Mouse (Mus musculus): ENCODE results near the gene Fbxl16. TPM values are rescaled to one million over a fixed set of nuclear protein-coding genes. Genes with fewer than 3 reads are reported as not detected.
A peak's percentile ranks its signal among the peaks of the same experiment; 100 is the strongest.
"Not testable (repeated sequence)": the region's sequence is repeated elsewhere in the genome, so short reads cannot be mapped to it uniquely, and the experiment has no call there.

Gene Fbxl16
- polyA plus RNA-seq, 1 experiment from 2014 or later = 1.5 TPM

DNA sequence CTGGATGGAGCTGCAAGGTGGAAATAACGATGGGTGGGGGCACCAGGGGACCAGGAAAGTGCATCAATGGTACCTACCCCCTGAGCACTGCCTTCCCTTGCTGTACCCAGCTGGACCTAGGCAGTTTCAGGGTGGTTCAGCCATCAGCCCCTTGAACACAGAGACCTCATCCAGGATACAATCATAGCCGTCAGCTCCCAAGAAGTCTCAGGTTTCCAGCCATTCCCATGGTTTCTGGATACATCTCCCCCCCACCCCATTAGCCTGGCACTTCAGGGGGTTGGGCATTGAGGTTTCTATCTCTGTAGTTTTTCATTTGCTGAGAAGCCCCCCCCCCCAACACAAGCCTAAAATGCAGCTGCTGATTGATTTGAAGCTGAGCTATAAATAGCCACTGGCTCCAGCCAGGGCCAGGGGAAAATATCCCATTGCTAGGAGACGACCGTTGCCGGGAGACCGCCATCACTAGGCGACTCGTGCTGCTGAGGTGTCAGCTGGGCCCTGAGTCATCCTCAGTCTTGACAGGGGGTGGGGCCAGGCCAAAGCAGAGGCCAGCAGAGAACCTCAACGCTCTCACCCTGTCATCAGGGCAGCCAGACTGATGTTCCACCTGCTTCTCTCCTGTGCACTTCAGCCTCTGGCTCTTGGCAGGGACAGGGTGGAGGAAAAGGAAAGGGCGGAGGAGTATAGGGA lies 5.9 kb upstream of the Fbxl16 start:
- no peaks in the 10 kb centered on the region for H3K36me3 ChIP-seq
- WGBS = 15% methylated on average over 10 of the region's 10 CpGs
- no peak overlapping the region for H3K4me3 ChIP-seq
- H3K27ac ChIP-seq = no peak overlapping the region
- H3K4me1 ChIP-seq = peaks cover 9% of the 10 kb centered on the region
- peaks cover 42% of the 10 kb centered on the region for H3K27me3 ChIP-seq (ENCODE audit: low read depth, poor library complexity, severe bottlenecking)
- no peak for DNase-seq (ENCODE audit: low spot score)
- H3K9me3 ChIP-seq (replicated peaks) = no peaks in the 10 kb centered on the region

DNA sequence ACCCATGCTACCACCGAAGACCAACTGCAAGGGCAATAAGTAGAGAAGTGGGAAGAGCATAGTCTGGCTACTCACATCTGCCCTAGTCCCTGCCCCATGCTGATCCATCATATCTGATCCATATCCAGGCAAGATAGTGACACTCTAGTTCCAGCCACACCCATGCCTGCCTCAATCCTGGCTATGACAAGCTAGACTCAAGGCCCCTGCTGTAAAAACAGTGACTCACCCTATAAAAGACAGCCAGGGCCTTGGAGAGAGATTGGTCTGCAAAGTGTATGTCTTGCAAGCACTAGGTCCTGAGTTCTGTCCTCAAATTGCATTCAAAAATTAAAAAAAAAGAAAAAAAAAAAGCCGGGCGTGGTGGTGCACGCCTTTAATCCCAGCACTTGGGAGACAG lies 2.4 kb upstream of the Fbxl16 start:
- H3K4me3 ChIP-seq = no peak overlapping the region
- H3K4me1 ChIP-seq = peaks cover 30% of the 10 kb centered on the region
- DNase-seq (ENCODE audit: low spot score) = no peak
- H3K9me3 ChIP-seq (replicated peaks) = no peaks in the 10 kb centered on the region
- no peaks in the 10 kb centered on the region for H3K36me3 ChIP-seq
- no peak overlapping the region for H3K27ac ChIP-seq
- 77% methylated on average over 4 of the region's 4 CpGs for WGBS
- H3K27me3 ChIP-seq (ENCODE audit: low read depth, poor library complexity, severe bottlenecking) = peaks cover 72% of the 10 kb centered on the region

DNA sequence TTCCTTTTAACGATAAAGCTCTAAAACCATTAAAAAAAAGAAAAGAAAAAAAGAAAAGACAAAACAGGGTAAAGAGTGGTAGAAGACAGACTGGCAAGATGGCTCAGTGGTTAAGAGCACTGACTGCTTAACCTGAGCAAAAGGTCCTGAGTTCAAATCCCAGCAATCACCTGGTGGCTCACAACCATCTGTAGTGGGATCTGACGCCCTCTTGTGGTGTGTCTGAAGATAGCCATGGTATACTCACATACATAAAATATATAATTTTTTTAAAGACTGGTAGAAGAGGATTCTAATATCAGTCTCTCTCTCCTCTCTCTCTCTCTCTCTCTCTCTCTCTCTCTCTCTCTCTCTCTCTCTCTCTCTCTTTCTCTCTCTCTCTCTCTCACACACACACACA lies 1.4 kb upstream of the Fbxl16 start:
- 48% methylated on average over 2 of the region's 2 CpGs for WGBS
- not testable (repeated sequence) for DNase-seq (ENCODE audit: low spot score); H3K4me3 ChIP-seq; H3K9me3 ChIP-seq (replicated peaks); H3K27ac ChIP-seq; H3K36me3 ChIP-seq
- Histone ChIP-seq H3K27me3 (ENCODE audit: low read depth, poor library complexity, severe bottlenecking) (peaks cover 74% of the 10 kb centered on the region), H3K4me1 (peaks cover 30% of the 10 kb centered on the region)

DNA sequence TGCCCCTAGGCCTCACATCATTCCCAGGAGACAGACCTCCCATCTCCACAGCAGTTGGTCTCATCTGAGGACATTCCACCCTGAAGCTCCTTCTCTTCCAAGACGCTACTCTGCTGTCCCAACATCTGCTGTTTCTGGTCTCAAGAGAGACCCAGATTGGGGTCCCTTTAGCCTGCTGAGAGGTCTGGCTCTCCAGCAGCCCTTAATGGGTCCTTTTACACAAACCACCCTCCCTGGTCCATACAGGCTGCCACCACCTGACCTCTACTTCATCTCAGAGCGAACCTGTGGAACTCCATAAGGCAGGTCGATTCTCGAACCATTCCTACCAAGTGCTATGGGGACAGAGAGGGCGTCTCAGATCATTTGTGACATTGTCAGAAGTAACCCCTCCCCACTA lies 857 bp upstream of the Fbxl16 start:
- Histone ChIP-seq H3K27me3 (ENCODE audit: low read depth, poor library complexity, severe bottlenecking) (peaks cover 74% of the 10 kb centered on the region), H3K4me3 (peak overlapping the region; percentile 77), H3K9me3 (replicated peaks) (no peaks in the 10 kb centered on the region), H3K27ac (peak overlapping the region; percentile 70; the same call in 1 of the 2 replicates), H3K36me3 (no peaks in the 10 kb centered on the region), H3K4me1 (peaks cover 25% of the 10 kb centered on the region)
- 48% methylated on average over 5 of the region's 5 CpGs for WGBS
- DNase-seq (ENCODE audit: low spot score) = no peak

DNA sequence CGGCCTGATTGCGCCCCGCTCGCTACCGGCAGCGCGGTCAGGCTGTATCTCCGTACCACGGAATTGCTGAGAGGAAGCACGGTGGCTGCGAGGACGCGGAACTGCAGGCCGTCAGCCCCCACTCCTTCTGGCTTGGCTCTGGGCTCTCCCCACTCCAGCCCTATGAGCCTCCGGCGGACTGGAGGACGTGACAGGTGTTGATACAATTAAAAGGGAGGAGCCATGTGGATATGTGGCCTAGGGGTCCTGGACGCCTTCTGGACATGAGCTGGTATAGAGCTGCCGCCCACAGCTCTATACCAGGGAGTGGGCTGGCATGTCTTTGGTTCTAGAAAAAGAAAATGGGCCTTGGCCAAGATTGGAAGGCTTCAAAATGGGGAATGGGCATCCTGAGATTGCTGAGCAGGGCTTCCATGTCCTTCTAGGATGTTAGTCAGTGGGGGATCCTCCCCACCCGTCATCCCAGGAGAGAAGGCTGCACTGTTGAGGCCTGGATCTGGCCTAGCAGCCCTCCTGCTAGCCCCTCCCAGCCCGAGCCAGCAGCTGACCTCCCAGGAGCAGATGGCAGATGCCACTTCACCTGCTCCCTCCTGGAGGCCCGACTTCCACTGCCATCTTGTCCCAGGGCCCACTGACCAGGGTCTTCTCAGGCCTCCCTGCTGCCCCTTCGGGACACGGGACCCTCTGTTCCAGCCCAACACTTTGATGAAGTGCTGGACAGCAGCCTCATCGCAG lies 888 bp downstream of the Fbxl16 start:
- 10% methylated on average over 25 of the region's 25 CpGs for WGBS
- H3K9me3 ChIP-seq (replicated peaks) = no peaks in the 10 kb centered on the region
- peaks cover 26% of the 10 kb centered on the region for H3K4me1 ChIP-seq
- DNase-seq (ENCODE audit: low spot score) = no peak
- H3K4me3 ChIP-seq = peak overlapping the region; percentile 77
- H3K36me3 ChIP-seq = no peaks in the 10 kb centered on the region
- H3K27ac ChIP-seq = peak overlapping the region; percentile 70
- peaks cover 76% of the 10 kb centered on the region for H3K27me3 ChIP-seq (ENCODE audit: low read depth, poor library complexity, severe bottlenecking)

DNA sequence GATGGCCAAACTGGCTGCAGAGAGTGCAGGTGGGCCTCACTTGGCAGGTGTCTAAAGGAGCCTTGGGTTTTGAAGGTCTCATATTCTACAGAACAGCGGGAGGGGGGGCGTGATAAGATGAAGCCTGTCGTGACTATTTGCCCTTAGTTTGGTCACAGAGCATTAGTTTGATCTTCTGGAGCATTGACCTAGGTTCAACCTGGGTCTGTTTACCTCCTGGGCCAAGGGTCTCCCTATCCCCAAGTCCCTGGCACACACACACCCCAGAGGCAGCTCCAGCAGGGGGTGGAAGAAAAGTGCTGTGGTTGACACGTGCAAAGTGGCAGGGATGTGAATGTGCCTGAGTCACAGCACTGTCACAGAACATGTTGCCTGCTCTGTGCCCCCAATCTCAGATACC lies 2.0 kb downstream of the Fbxl16 start:
- 72% methylated on average over 4 of the region's 4 CpGs for WGBS
- H3K27ac ChIP-seq = no peak overlapping the region
- H3K4me3 ChIP-seq = no peak overlapping the region
- H3K9me3 ChIP-seq (replicated peaks) = no peaks in the 10 kb centered on the region
- no peaks in the 10 kb centered on the region for H3K36me3 ChIP-seq
- peaks cover 83% of the 10 kb centered on the region for H3K27me3 ChIP-seq (ENCODE audit: low read depth, poor library complexity, severe bottlenecking)
- H3K4me1 ChIP-seq = peaks cover 26% of the 10 kb centered on the region
- no peak for DNase-seq (ENCODE audit: low spot score)

DNA sequence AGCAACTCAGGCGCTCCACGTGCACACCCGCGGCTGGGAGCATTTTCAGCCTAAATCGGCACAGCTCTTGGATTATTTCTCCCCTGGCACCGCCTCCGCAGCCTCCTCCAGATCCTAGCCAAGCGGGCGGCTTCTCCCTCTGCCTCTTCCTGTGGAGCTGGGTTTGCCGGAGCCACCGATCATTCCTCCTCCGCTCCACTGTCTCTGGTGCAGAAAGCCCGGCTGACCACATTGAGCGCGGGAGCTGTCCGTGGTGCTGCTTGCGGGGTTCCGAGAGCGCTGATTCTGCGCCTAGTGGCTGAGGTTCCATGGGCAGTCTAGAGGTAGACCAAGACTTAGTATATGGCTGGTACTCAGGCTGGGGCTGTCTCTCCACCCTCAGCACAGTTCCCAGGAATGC lies 4.6 kb downstream of the Fbxl16 start:
- Histone ChIP-seq H3K27me3 (ENCODE audit: low read depth, poor library complexity, severe bottlenecking) (peaks cover 93% of the 10 kb centered on the region), H3K36me3 (no peaks in the 10 kb centered on the region), H3K27ac (no peak overlapping the region), H3K9me3 (replicated peaks) (no peaks in the 10 kb centered on the region), H3K4me3 (no peak overlapping the region), H3K4me1 (peaks cover 23% of the 10 kb centered on the region)
- WGBS = under 1% methylated on average over 20 of the region's 20 CpGs
- peak; percentile 97 for DNase-seq (ENCODE audit: low spot score)

DNA sequence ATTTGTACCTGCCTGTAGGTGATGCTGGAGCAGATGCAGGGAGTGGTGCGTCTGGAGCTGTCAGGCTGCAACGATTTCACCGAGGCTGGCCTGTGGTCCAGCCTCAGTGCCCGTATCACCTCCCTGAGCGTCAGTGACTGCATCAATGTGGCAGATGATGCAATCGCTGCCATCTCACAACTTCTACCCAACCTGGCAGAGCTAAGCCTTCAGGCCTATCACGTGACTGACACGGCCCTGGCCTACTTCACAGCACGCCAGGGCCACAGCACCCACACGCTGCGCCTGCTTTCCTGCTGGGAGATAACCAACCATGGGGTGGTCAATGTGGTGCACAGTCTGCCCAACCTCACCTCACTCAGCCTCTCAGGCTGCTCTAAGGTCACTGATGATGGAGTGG lies 8.8 kb downstream of the Fbxl16 start:
- 83% methylated on average over 11 of the region's 11 CpGs for WGBS
- peaks cover 92% of the 10 kb centered on the region for H3K27me3 ChIP-seq (ENCODE audit: low read depth, poor library complexity, severe bottlenecking)
- H3K9me3 ChIP-seq (replicated peaks) = no peaks in the 10 kb centered on the region

DNA sequence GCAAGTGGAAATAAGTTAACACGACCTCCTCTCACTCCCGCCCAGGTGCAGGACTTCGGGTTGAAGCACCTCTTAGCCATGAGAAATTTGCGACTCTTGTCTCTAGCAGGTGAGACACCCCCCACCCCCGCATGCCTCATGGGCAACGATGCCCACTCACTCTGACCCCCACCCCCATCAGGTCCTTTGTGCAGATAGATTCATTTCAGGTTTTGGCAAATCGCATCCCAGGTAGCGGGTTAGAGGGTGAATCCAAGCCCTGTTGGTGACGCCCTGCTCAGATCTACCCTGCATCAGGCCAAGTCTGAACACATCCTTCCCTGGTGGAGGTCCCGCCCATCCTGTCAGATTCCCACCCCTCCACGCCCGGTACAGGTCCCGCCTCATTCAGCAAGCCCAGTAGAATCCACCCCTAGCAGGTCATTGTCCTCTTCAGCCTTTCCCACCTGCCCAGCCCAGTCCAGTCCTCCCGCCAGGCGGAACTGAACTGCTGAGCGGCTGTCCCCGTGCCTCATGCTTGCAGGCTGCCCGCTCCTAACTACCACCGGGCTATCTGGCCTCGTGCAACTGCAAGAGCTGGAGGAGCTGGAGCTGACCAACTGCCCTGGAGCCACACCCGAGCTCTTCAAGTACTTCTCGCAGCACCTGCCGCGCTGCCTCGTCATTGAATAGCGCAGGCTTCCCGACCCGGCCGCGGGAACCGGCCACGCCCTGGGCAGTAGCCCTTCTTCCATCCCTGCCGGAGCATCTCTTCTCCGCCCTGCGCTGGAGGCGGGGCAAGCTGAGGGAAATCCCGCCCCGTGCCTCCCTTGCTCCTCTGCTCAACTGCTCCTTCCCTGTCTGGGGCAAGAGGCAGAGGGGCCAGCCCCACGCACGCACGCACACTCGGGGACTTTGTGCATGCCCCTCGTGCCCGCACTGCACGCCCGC lies 10.2 kb downstream of the Fbxl16 start:
- Histone ChIP-seq H3K27me3 (ENCODE audit: low read depth, poor library complexity, severe bottlenecking) (peaks cover 81% of the 10 kb centered on the region), H3K9me3 (replicated peaks) (no peaks in the 10 kb centered on the region), H3K27ac (0 out of 2 replicates have a peak overlapping the region, but pooled peaks have one; percentile 19), H3K4me1 (peaks cover 20% of the 10 kb centered on the region), H3K36me3 (no peaks in the 10 kb centered on the region), H3K4me3 (peak overlapping the region; percentile 32)
- DNase-seq (ENCODE audit: low spot score) = no peak
- WGBS = 6% methylated on average over 46 of the region's 46 CpGs

More for the DNA sequence above, 8.8 kb downstream of the Fbxl16 start:
- Histone ChIP-seq H3K27ac (no peak overlapping the region), H3K36me3 (no peaks in the 10 kb centered on the region), H3K4me3 (no peak overlapping the region), H3K4me1 (peaks cover 16% of the 10 kb centered on the region)
- DNase-seq (ENCODE audit: low spot score) = no peak

DNA sequence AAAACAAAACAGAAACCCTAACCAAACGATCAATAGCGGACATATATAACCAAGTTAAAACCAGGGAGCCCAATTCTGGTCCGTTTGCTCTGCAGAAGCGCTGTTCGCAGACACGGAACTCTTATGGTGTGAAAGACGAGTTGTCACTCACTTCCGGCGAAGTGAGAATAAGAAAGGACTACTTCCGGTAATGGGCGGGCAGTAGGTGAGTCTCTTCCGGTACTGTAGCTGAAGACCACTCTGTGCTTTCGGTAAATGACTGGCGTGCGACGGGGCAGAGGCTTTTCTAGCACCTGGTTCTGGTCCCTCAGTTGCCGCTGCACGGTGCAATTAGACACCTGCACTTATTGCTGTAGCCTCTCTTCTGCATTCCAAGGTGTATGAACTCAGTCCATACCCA lies 14.6 kb downstream of the Fbxl16 start, which contains the start of gene Wdr24:
TSS of gene Wdr24 (plus strand) at position 176 of the 400 bp plus-strand sequence.
- H3K4me1 ChIP-seq = peaks cover 60% of the 10 kb centered on the region
- DNase-seq (ENCODE audit: low spot score) = peak; percentile 79
- peaks cover 42% of the 10 kb centered on the region for H3K27me3 ChIP-seq (ENCODE audit: low read depth, poor library complexity, severe bottlenecking)
- H3K9me3 ChIP-seq (replicated peaks) = no peaks in the 10 kb centered on the region
- WGBS = under 1% methylated on average over 18 of the region's 18 CpGs
- peak within 1 kb of the TSS; percentile 74 for H3K4me3 ChIP-seq
- H3K36me3 ChIP-seq = peaks cover 31% of the 10 kb centered on the region
- H3K27ac ChIP-seq = peak within 1 kb of the TSS; percentile 83

DNA sequence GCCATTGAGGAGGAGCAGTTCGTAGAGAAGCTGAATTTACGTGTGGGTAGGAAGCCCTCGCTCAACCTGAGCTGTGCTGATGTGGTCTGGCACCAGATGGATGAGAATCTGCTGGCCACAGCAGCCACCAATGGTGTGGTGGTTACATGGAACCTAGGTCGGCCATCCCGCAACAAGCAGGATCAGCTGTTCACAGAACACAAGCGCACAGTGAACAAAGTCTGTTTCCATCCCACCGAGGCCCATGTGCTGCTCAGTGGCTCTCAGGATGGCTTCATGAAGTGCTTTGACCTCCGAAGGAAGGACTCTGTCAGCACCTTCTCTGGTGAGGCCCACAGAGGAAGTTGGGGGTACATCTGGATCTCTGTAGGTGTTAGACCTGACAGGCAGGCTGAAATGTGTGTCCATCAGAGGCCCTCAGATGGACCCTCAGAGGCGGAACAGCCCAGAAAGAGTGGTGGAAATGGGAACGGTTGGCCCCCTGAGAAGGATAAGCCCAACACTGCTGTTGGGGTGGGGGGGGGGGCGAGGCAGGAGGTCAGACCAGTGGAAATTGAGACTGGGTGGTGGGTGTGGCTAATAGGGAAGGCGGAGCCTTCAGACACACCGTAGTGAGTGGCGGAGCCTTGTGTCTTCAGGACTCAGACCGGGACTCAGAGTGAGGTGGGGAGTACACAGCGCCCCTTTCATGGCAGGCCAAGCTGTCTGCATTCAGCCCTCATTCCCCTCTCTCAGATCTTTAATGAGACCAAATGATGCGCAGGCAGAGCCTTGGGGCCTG lies 15.7 kb downstream of the Fbxl16 start:
- H3K4me3 ChIP-seq = peak overlapping the region; percentile 74
- 74% methylated on average over 17 of the region's 17 CpGs for WGBS

DNA sequence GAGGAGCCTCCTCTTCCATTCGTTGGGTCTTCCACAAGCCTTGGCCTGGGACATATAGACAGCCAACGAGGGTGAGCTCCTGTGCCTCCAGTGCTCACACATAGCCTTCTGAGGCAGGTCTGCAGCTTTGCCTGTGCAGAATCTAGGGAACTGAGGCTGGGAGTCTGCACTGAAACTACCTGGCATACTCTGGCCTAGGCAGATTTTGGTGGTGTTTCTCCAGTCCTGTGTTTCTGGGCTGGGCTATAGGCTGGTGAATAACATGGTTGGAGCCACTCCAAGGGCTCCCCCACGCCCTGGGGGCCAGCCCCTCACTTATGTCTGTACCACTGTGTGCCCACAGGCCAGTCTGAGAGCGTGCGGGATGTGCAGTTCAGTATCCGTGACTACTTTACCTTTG lies 16.4 kb downstream of the Fbxl16 start:
- Histone ChIP-seq H3K9me3 (replicated peaks) (no peaks in the 10 kb centered on the region), H3K4me3 (peak overlapping the region; percentile 74), H3K27me3 (ENCODE audit: low read depth, poor library complexity, severe bottlenecking) (peaks cover 23% of the 10 kb centered on the region), H3K27ac (no peak overlapping the region), H3K36me3 (peaks cover 42% of the 10 kb centered on the region), H3K4me1 (peaks cover 67% of the 10 kb centered on the region)
- no peak for DNase-seq (ENCODE audit: low spot score)
- WGBS = 91% methylated on average over 6 of the region's 6 CpGs

More for the DNA sequence above, 15.7 kb downstream of the Fbxl16 start:
- Histone ChIP-seq H3K4me1 (peaks cover 65% of the 10 kb centered on the region), H3K27ac (no peak overlapping the region), H3K27me3 (ENCODE audit: low read depth, poor library complexity, severe bottlenecking) (peaks cover 31% of the 10 kb centered on the region), H3K36me3 (peaks cover 34% of the 10 kb centered on the region), H3K9me3 (replicated peaks) (no peaks in the 10 kb centered on the region)
- DNase-seq (ENCODE audit: low spot score) = no peak
